In genomic region chr3:110143206-110144061, GRCm38 (mm10) we compare ENCODE assay signal across 9 mouse cellular contexts. TPM values are rescaled to one million over a fixed set of nuclear protein-coding genes. Genes with fewer than 3 reads are reported as not detected.
DNase-seq lines count a peak whose midpoint lies in the region; ATAC-seq and TF ChIP-seq lines count a peak whose summit lies in the region.
"Had no signal": no experiment of that assay in that cellular context is flagged by ENCODE, and none has a peak within 500 bp of the region (broad histone marks: within the 10 kb centered on the region; RNA-seq: fewer than 3 reads in every experiment).

TSS of gene Ntng1 (minus strand) at chr3:110144011.

- H3K9ac ChIP-seq in embryonic facial prominence, embryonic 14.5 days (ENCODE audit: low read depth, low read length): peak within 1 kb of the TSS; percentile 69
- H3K9ac ChIP-seq in hindbrain, embryonic 13.5 days: peak within 1 kb of the TSS; percentile 87

- TF ChIP-seq CTCF in kidney, adult 2 months (conservative IDR thresholded peaks at IDR 0.05; ENCODE audit: insufficient read depth, insufficient read length, low read depth, low read length): no peak

- under 1% methylated on average over 52 of the region's 52 CpGs for WGBS in kidney, adult 2 months
- under 1% methylated on average over 48 of the region's 52 CpGs for WGBS in embryonic facial prominence, embryonic 14.5 days
- WGBS in hindbrain, embryonic 13.5 days: under 1% methylated on average over 52 of the region's 52 CpGs
- WGBS in limb, embryonic 10.5 days: under 1% methylated on average over 52 of the region's 52 CpGs

- DNase-seq in kidney, adult 2 months: peak; percentile 2
- DNase-seq in kidney, adult 18-20 months: no peak
- peak; percentile 29 for DNase-seq in adrenal gland, postnatal 14 days
- DNase-seq in embryonic facial prominence, embryonic 14.5 days (ENCODE audit: low spot score): peak; percentile 64
- peak; percentile 69 for DNase-seq in limb, embryonic 10.5 days (ENCODE audit: low spot score)
- DNase-seq in neural tube, embryonic 10.5 days (ENCODE audit: extremely low spot score, low spot score): peak; percentile 66

- peaks cover 7% of the 10 kb centered on the region for H3K27me3 ChIP-seq in kidney, adult 2 months (replicated peaks; ENCODE audit: control insufficient read depth, insufficient read depth, low read length)
- peaks cover 4% of the 10 kb centered on the region; the same call in 1 of the 2 replicates for H3K27me3 ChIP-seq in embryonic facial prominence, embryonic 14.5 days (replicated peaks; ENCODE audit: control insufficient read depth, insufficient read depth, low read length)
- peaks cover 14% of the 10 kb centered on the region for H3K27me3 ChIP-seq in hindbrain, embryonic 13.5 days
- peaks cover 43% of the 10 kb centered on the region for H3K27me3 ChIP-seq in limb, embryonic 10.5 days (ENCODE audit: low read depth, poor library complexity, severe bottlenecking)

- H3K4me2 ChIP-seq in embryonic facial prominence, embryonic 14.5 days (ENCODE audit: low read depth, low read length): peak within 1 kb of the TSS; percentile 98
- peak within 1 kb of the TSS; percentile 97 for H3K4me2 ChIP-seq in hindbrain, embryonic 13.5 days

- no peak for TF ChIP-seq POLR2A in kidney, adult 2 months (IDR thresholded peaks at IDR 0.05; ENCODE audit: low read depth, low read length)

- H3K27ac ChIP-seq in kidney, adult 2 months (ENCODE audit: insufficient read depth, low read depth, low read length): no peak within 1 kb of the TSS
- H3K27ac ChIP-seq in embryonic facial prominence, embryonic 14.5 days (replicated peaks; ENCODE audit: low read depth, low read length): no peak within 1 kb of the TSS
- H3K27ac ChIP-seq in hindbrain, embryonic 13.5 days: peak within 1 kb of the TSS; percentile 79
- H3K27ac ChIP-seq in limb, embryonic 10.5 days: peak within 1 kb of the TSS; percentile 74

- no peaks in the 10 kb centered on the region for H3K9me3 ChIP-seq in embryonic facial prominence, embryonic 14.5 days (ENCODE audit: control insufficient read depth, low read length)
- no peaks in the 10 kb centered on the region for H3K9me3 ChIP-seq in hindbrain, embryonic 13.5 days
- no peaks in the 10 kb centered on the region for H3K9me3 ChIP-seq in limb, embryonic 10.5 days (replicated peaks)

- no peaks in the 10 kb centered on the region for H3K4me1 ChIP-seq in kidney, adult 2 months (ENCODE audit: control insufficient read depth, insufficient read depth, low read length)
- no peaks in the 10 kb centered on the region for H3K4me1 ChIP-seq in embryonic facial prominence, embryonic 14.5 days (ENCODE audit: control insufficient read depth, insufficient read depth, low read length)
- peaks cover 3% of the 10 kb centered on the region; the same call in 1 of the 2 replicates for H3K4me1 ChIP-seq in hindbrain, embryonic 13.5 days (replicated peaks)
- H3K4me1 ChIP-seq in limb, embryonic 10.5 days: peaks cover 18% of the 10 kb centered on the region

- H3K4me3 ChIP-seq in kidney, adult 2 months (ENCODE audit: insufficient read depth, low read depth, low read length): peak within 1 kb of the TSS; percentile 57
- H3K4me3 ChIP-seq in embryonic facial prominence, embryonic 14.5 days (ENCODE audit: low read depth, low read length): peak within 1 kb of the TSS; percentile 53
- peak within 1 kb of the TSS; percentile 82 for H3K4me3 ChIP-seq in hindbrain, embryonic 13.5 days
- H3K4me3 ChIP-seq in limb, embryonic 10.5 days: peak within 1 kb of the TSS; percentile 73

- 0 out of 2 replicates have a peak, but pooled peaks have one; percentile 45 for ATAC-seq in embryonic facial prominence, embryonic 14.5 days (ENCODE audit: low read depth)
- peak; percentile 61 for ATAC-seq in hindbrain, embryonic 13.5 days (ENCODE audit: low FRiP score)
- ATAC-seq in activated CD4-positive, CD25-positive, alpha-beta regulatory T cell, adult 4 months: no peak

- H3K36me3 ChIP-seq in kidney, adult 2 months (ENCODE audit: control insufficient read depth, insufficient read depth, low read length): no peaks in the 10 kb centered on the region
- H3K36me3 ChIP-seq in embryonic facial prominence, embryonic 14.5 days (ENCODE audit: control insufficient read depth, insufficient read depth, low read length): no peaks in the 10 kb centered on the region
- no peaks in the 10 kb centered on the region for H3K36me3 ChIP-seq in hindbrain, embryonic 13.5 days
- no peaks in the 10 kb centered on the region for H3K36me3 ChIP-seq in limb, embryonic 10.5 days
- H3K36me3 ChIP-seq: G1E had no signal

RNA-seq across cellular contexts. Expression of gene Ntng1, which starts in this region (rescaled TPM):
- 0.31 and 0.33 TPM in 2 replicates for polyA plus RNA-seq in kidney, adult 2 months (2012; rRNA removed)
- 1.1 and 2.5 TPM in 2 replicates for total RNA-seq in adrenal gland, postnatal 14 days (2021)
- polyA plus RNA-seq in embryonic facial prominence, embryonic 14.5 days (2014; fragmentation: Nextera tagmentation; extraction: Ambion mirVana): 3.8 and 6.5 TPM in 2 replicates
- 19.7 and 25.5 TPM in 2 replicates for polyA plus RNA-seq in hindbrain, embryonic 13.5 days (2015; fragmentation: Nextera tagmentation; extraction: Ambion mirVana)
- 0.94 and 1.0 TPM in 2 replicates for polyA plus RNA-seq in limb, embryonic 10.5 days (2016; fragmentation: Nextera tagmentation; extraction: Ambion mirVana)
- not detected for polyA plus RNA-seq in activated CD4-positive, CD25-positive, alpha-beta regulatory T cell, adult 4 months (2017; shearing (Covaris generic))
- polyA plus RNA-seq: G1E had no signal

Comparison
In these comparisons a context has a peak if more than half of its experiments do, and no peak if none do; other contexts are left out.
1. Peak in DNase-seq and H3K4me3 ChIP-seq in kidney, adult 2 months; RNA of the gene not detected or under 1 TPM.
2. H3K27ac ChIP-seq: peak in hindbrain, embryonic 13.5 days (single experiment) and limb, embryonic 10.5 days (single experiment); none in kidney, adult 2 months (single experiment) and embryonic facial prominence, embryonic 14.5 days (single experiment).
3. Peak in every context shown above with its lines, with median percentiles within 50 percentile points of each other: H3K4me3 ChIP-seq.